Mouse (Mus musculus) testis, adult 2 months (tissue): ENCODE data around the gene Rab5c. TPM values are rescaled to one million over a fixed set of nuclear protein-coding genes. Genes with fewer than 3 reads are reported as not detected.

Experiments used
- H3K27ac ChIP-seq: fragments of 200-500 bp; 2 replicates; pipeline ENCODE4 v1.5.1; 2012; ENCODE audit warnings: low read depth, low read length; ENCODE audit not compliant: control insufficient read depth, insufficient read depth
- H3K27me3 ChIP-seq: fragments of 200-500 bp; 2 replicates; pipeline ENCODE4 v1.6.1; 2012; ENCODE audit warnings: mild to moderate bottlenecking, low read length, moderate library complexity; ENCODE audit not compliant: control insufficient read depth, insufficient read depth
- H3K36me3 ChIP-seq: fragments of 200-500 bp; 2 replicates; pipeline ENCODE4 v1.6.1; 2012; ENCODE audit warnings: mild to moderate bottlenecking, low read length; ENCODE audit not compliant: control insufficient read depth, insufficient read depth
- H3K4me1 ChIP-seq: fragments of 200-500 bp; 2 replicates; pipeline ENCODE4 v1.6.1; 2012; ENCODE audit warnings: low read length; ENCODE audit not compliant: control insufficient read depth, insufficient read depth
- H3K4me3 ChIP-seq: fragments of 200-500 bp; 2 replicates; pipeline ENCODE4 v1.5.1; 2012; ENCODE audit warnings: low read depth, mild to moderate bottlenecking, low read length, moderate library complexity, mixed read lengths; ENCODE audit not compliant: control insufficient read depth
- CTCF ChIP-seq: fragments of 200-500 bp; IDR thresholded peaks from 2 replicates; pipeline ENCODE4 v1.5.1; 2012; ENCODE audit warnings: low read depth, mild to moderate bottlenecking, inconsistent platforms, low read length, moderate library complexity; ENCODE audit not compliant: control insufficient read depth, insufficient read depth, insufficient replicate concordance
- POLR2A ChIP-seq: fragments of 200-500 bp; IDR thresholded peaks from 2 replicates; pipeline ENCODE4 v1.6.1; 2012; ENCODE audit warnings: low read depth, mild to moderate bottlenecking, inconsistent platforms, low read length, moderate library complexity; ENCODE audit not compliant: control insufficient read depth
- polyA plus RNA-seq: library from polyadenylated mRNA; depleted of rRNA; stranded (reverse); fragments of >200 nt; gene quantifications from 2 replicates; pipeline ENCODE4 v1.2.3, GENCODE M21; 2012; rRNA removed

Rab5c gene
- 90.2 and 90.7 TPM in 2 replicates for polyA plus RNA-seq

DNA sequence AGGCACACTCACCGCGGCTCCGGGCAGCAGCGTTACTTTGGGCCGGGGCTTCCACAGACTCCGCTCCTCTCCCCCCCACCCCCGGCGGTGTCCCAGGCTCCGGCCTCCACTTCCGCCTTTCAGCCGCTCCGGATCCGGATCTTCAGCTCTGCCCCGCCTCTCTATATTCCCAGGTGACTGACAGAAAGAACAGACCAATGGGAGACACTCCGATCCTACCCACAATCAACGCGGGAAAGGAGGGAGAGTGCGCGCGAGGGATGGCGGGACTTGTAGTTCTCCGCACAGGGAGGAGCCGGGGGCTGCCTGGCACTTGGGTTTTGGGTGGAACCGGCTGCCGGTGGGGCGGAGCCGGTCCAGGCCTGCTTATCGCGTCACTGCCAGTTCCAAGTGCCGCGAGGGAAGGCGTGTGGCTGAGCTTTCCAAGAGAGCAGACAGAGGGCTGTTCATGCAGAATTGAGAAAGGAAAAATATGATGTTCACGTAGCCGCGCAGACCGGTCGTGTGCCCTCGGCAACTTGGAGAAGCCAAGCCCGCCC is at the start of gene Rab5c:
TSS of gene Rab5c (minus strand) at position 150 of the 539 bp plus-strand sequence.
- H3K27ac ChIP-seq, result peak within 1 kb of the TSS; percentile 62
- H3K4me1 ChIP-seq, result peaks cover 16% of the 10 kb centered on the region
- no peaks in the 10 kb centered on the region for H3K27me3 ChIP-seq
- H3K36me3 ChIP-seq, result no peaks in the 10 kb centered on the region; the same call in 1 of the 2 replicates
- no peak for TF ChIP-seq CTCF
- TF ChIP-seq POLR2A, result peak; percentile 26
- peak within 1 kb of the TSS; percentile 86 for H3K4me3 ChIP-seq

DNA sequence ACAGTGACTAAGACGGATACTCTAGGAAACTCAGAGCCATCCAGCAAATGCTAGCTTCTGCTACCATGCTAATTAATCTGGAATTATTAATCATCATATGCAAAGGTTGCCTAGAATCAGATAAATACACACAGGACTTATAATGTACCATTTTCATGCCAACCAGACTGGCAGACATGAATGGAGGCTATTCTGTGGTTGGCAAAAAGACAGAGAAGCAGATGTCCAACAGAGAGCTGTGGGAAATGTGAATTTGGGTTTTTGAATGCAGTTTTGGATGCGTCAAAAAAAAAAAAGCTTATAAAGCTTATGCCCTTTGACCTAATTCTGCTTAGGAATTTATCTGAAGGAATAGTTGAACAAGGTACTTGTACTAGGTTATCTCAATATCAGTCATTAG is 47.8 kb upstream of the Rab5c start:
- Histone ChIP-seq H3K27ac (no peak overlapping the region), H3K4me3 (no peak overlapping the region), H3K27me3 (no peaks in the 10 kb centered on the region), H3K36me3 (no peaks in the 10 kb centered on the region), H3K4me1 (no peaks in the 10 kb centered on the region)
- TF ChIP-seq CTCF (no peak), POLR2A (no peak)

DNA sequence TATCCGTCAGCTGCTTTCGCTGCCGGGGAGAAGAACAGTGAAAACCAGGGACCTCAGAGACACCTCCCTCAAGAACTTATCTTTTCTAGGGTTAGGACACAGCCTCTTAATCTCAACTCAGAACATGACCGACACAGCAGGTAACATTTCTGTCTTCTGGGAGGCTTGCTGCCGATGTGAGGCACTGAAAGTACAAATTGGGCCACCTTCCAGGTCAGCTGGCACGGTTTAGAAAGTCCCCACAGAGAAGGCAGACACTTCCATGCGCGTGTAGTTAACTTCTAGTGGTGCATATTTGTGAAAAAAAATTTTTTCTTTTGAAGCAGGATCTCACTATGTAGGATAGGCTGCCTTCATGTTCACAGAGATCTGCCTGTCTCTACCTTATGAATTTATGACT is 46.3 kb upstream of the Rab5c start:
- no peaks in the 10 kb centered on the region for H3K4me1 ChIP-seq
- H3K36me3 ChIP-seq, result no peaks in the 10 kb centered on the region
- H3K4me3 ChIP-seq, result no peak overlapping the region
- no peak overlapping the region for H3K27ac ChIP-seq
- H3K27me3 ChIP-seq, result no peaks in the 10 kb centered on the region
- no peak for TF ChIP-seq POLR2A
- TF ChIP-seq CTCF, result no peak

DNA sequence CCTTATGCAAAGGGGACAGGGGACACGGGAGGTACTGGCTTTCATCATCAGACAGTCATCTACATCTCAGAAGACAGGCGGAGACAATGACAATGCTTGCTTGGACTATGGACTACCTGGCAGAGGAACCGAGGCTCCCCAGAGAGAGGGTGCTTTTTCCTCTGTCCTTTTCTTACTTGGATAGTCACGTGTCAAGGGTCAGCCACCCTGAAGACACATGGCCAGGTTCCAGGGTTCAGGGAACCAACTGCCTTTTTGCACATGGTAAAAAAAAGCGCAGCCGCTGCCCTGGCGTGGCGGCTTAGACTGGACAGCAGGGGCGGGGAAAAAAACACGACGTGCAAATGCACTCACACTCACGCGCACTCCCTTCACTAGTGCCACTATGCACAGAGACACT is 44.6 kb upstream of the Rab5c start:
- Histone ChIP-seq H3K4me3 (no peak overlapping the region), H3K27me3 (no peaks in the 10 kb centered on the region), H3K36me3 (no peaks in the 10 kb centered on the region), H3K4me1 (no peaks in the 10 kb centered on the region), H3K27ac (no peak overlapping the region)
- TF ChIP-seq CTCF (no peak), POLR2A (no peak)

DNA sequence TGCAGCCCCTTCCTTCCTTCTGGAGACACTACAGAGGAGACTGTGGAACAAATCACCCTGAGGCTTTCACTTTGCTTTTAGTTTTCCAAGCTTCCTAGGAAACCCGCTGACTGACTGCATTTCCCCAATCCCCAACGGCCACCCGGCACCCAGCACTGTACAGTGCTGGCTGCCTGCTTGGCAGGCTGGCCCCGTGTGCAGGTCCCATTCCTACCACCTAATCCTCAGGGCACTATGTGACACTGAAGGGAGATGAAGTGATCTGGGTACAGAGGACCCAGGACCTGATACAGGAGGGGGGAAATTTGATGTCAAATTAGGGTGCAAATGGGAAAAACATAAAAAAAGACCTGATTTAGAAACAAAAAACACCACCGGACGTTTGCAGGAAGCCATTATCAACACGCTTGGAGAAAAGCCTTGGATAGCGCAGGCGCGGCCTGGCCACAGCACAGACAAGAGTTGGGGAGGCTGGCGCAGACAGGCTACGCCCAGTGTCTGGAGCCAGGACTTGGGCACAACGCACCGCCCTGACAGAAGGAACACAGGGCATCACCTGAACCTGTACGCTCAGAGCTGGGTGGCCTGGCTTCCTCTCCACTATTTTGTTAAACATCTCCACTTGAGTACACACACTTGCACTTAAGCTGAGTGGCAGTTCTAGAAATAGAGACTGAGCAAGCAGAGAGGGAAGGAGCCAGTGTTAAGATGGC is 43.9 kb upstream of the Rab5c start:
- H3K27ac ChIP-seq, result no peak overlapping the region
- no peak for TF ChIP-seq POLR2A
- TF ChIP-seq CTCF, result no peak
- no peaks in the 10 kb centered on the region for H3K27me3 ChIP-seq
- no peak overlapping the region for H3K4me3 ChIP-seq
- H3K36me3 ChIP-seq, result no peaks in the 10 kb centered on the region
- H3K4me1 ChIP-seq, result no peaks in the 10 kb centered on the region

DNA sequence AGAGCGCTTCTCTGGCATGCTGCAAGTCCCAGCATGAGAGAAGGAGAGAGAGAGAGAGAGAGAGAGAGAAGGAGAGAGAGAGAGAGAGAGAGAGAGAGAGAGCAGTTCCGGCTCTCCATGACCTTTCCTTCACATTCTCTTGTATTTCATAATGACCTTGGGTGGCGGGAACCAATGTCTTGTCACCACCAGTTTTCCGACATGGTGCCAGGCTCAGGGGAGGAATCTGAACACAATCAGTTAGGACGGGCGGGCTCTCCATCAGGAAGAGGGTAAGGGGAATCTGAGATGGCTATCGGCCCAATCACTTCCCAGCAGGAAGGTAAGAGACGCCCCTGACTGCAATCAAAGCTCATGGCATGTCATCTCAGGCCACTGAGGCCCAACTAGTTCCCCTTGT is 42.2 kb upstream of the Rab5c start:
- Histone ChIP-seq H3K4me3 (no peak overlapping the region), H3K27me3 (no peaks in the 10 kb centered on the region), H3K27ac (no peak overlapping the region), H3K36me3 (no peaks in the 10 kb centered on the region), H3K4me1 (no peaks in the 10 kb centered on the region)
- no peak for TF ChIP-seq CTCF
- TF ChIP-seq POLR2A, result no peak

DNA sequence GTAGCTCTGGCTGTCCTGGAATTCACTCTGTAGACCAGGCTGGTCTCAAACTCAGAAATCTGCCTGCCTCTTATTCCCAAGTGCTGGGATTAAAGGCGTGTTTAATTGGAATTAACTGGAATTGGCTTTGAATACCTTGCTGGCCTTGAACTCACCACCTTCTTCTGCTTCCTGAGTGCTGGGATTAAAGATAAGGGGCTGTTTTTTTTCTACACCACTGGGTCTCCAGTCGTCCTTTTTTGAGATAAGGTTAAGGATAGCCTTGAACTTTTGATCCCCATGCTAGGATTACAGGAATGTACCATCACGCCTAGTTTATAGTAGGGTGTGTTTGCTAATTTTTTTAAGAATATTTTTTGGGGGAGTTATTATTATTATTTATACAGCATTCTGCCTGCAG is 40.1 kb upstream of the Rab5c start:
- Histone ChIP-seq H3K27me3 (no peaks in the 10 kb centered on the region), H3K4me1 (no peaks in the 10 kb centered on the region), H3K4me3 (no peak overlapping the region), H3K36me3 (no peaks in the 10 kb centered on the region), H3K27ac (no peak overlapping the region)
- TF ChIP-seq CTCF (no peak), POLR2A (no peak)
